ENCODE assay signal across 8 mouse cellular contexts in the genomic region with DNA sequence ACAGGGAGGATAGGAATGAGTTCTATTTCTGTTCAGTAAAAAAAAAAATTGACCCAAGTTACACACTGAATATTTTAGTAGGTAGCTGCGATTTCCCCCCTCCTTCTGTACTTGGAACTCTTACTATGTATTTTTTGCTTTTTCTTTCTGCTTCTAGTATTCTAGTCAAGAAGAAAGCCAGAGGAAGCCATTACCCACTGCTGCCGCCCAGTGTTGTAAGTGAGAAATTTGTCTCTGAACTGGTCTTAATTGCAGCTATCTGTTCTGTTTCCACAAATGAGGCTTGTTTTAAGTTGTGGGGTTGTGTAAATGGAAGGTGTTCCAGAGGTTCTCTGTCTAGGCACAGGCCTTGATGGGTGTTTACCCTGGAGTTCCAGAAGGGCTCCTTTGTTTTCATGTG. TPM values are rescaled to one million over a fixed set of nuclear protein-coding genes. Genes with fewer than 3 reads are reported as not detected.
DNase-seq lines count a peak whose midpoint lies in the region; ATAC-seq and TF ChIP-seq lines count a peak whose summit lies in the region.

No protein-coding gene starts in this region.

- no peaks in the 10 kb centered on the region for H3K4me1 ChIP-seq in forebrain, embryonic 14.5 days (ENCODE audit: control insufficient read depth, insufficient read depth, low read length)
- H3K4me1 ChIP-seq in forebrain, embryonic 13.5 days: no peaks in the 10 kb centered on the region
- no peaks in the 10 kb centered on the region for H3K4me1 ChIP-seq in lung, postnatal 0 days (ENCODE audit: insufficient read depth, low read depth, low read length)

- WGBS in forebrain, embryonic 14.5 days: 24% methylated on average over 2 of the region's 2 CpGs
- 22% methylated on average over 2 of the region's 2 CpGs for WGBS in forebrain, embryonic 13.5 days
- WGBS in lung, postnatal 0 days: 27% methylated on average over 2 of the region's 2 CpGs

- TF ChIP-seq EP300 in lung, postnatal 0 days (IDR thresholded peaks at IDR 0.05): no peak

- H3K9ac ChIP-seq in forebrain, embryonic 14.5 days (ENCODE audit: low read length): no peak overlapping the region
- H3K9ac ChIP-seq in forebrain, embryonic 13.5 days: no peak overlapping the region
- H3K9ac ChIP-seq in lung, postnatal 0 days (replicated peaks; ENCODE audit: low read depth): no peak overlapping the region

- no peaks in the 10 kb centered on the region for H3K9me3 ChIP-seq in forebrain, embryonic 14.5 days (replicated peaks; ENCODE audit: control insufficient read depth, low read length)
- H3K9me3 ChIP-seq in forebrain, embryonic 13.5 days (replicated peaks): no peaks in the 10 kb centered on the region
- H3K9me3 ChIP-seq in lung, postnatal 0 days (ENCODE audit: low read length): no peaks in the 10 kb centered on the region

- no peak overlapping the region for H3K4me2 ChIP-seq in forebrain, embryonic 14.5 days (ENCODE audit: low read length)
- no peak overlapping the region for H3K4me2 ChIP-seq in forebrain, embryonic 13.5 days
- H3K4me2 ChIP-seq in lung, postnatal 0 days (replicated peaks; ENCODE audit: low read depth, low read length): no peak overlapping the region

- H3K27ac ChIP-seq in forebrain, embryonic 14.5 days (ENCODE audit: low read depth, low read length): no peak overlapping the region
- H3K27ac ChIP-seq in forebrain, embryonic 13.5 days: no peak overlapping the region
- H3K27ac ChIP-seq in lung, postnatal 0 days (ENCODE audit: low read length): no peak overlapping the region

- no peaks in the 10 kb centered on the region for H3K36me3 ChIP-seq in forebrain, embryonic 14.5 days (ENCODE audit: control insufficient read depth, insufficient read depth, low read length)
- H3K36me3 ChIP-seq in forebrain, embryonic 13.5 days (ENCODE audit: poor library complexity, severe bottlenecking): 0 out of 2 replicates have a peak, but pooled peaks cover 7% of the 10 kb centered on the region
- H3K36me3 ChIP-seq in lung, postnatal 0 days (ENCODE audit: insufficient read depth, low read length): no peaks in the 10 kb centered on the region

- no peak overlapping the region for H3K4me3 ChIP-seq in forebrain, embryonic 14.5 days (ENCODE audit: low read depth, low read length)
- no peak overlapping the region for H3K4me3 ChIP-seq in forebrain, embryonic 13.5 days
- H3K4me3 ChIP-seq in lung, postnatal 0 days (ENCODE audit: low read depth, low read length): no peak overlapping the region

- DNase-seq in forebrain, embryonic 14.5 days (ENCODE audit: low spot score): peak; percentile 82
- peak; percentile 63 for DNase-seq in 416B (ENCODE audit: low read depth)
- peak; percentile 49 for DNase-seq in brain, embryonic 18.5 days (ENCODE audit: low read depth, low spot score)
- peak; percentile 68 for DNase-seq in layer of hippocampus, adult 11-12 months (ENCODE audit: low spot score)
- peak; percentile 76 for DNase-seq in lung, postnatal 0 days (ENCODE audit: low spot score)
- DNase-seq in spleen, postnatal 36 days (ENCODE audit: low spot score in 2 of 2): peak; percentile 3 to 18

- no peak for ATAC-seq in forebrain, embryonic 14.5 days
- no peak for ATAC-seq in forebrain, embryonic 13.5 days
- ATAC-seq in frontal cortex, adult (ENCODE audit: low TSS enrichment): peak; percentile 83
- ATAC-seq in lung, postnatal 0 days: no peak

- no peaks in the 10 kb centered on the region for H3K27me3 ChIP-seq in forebrain, embryonic 14.5 days (replicated peaks; ENCODE audit: control insufficient read depth, insufficient read depth, low read length)
- H3K27me3 ChIP-seq in forebrain, embryonic 13.5 days: no peaks in the 10 kb centered on the region
- H3K27me3 ChIP-seq in lung, postnatal 0 days (replicated peaks; ENCODE audit: insufficient read depth, low read length): no peaks in the 10 kb centered on the region

- TF ChIP-seq CTCF in lung, postnatal 0 days (IDR thresholded peaks at IDR 0.05): peak; percentile 79

RNA-seq across cellular contexts. Expression of a gene that starts 56.2 kb away (rescaled TPM):
- 8.1 and 12.3 TPM in 2 replicates for polyA plus RNA-seq in forebrain, embryonic 14.5 days (2014; fragmentation: Nextera tagmentation; extraction: Ambion mirVana)
- 15.1 and 15.2 TPM in 2 replicates for polyA plus RNA-seq in forebrain, embryonic 13.5 days (2015; fragmentation: Nextera tagmentation; extraction: Ambion mirVana)
- 3.0 and 4.9 TPM in 2 replicates for polyA plus RNA-seq in lung, postnatal 0 days (2015; fragmentation: Nextera tagmentation; extraction: Ambion mirVana)

Comparison
In these comparisons a context has a peak if more than half of its experiments do, and no peak if none do; other contexts are left out.
1. DNase-seq: peak in every context shown above with its lines; median percentile 82 in forebrain, embryonic 14.5 days; 76 in lung, postnatal 0 days; 68 in layer of hippocampus, adult 11-12 months; 63 in 416B; 49 in brain, embryonic 18.5 days; 10 in spleen, postnatal 36 days.